Mouse (Mus musculus) hindbrain, postnatal 0 days (tissue): ENCODE measurements around the gene Chsy1. TPM values are rescaled to one million over a fixed set of nuclear protein-coding genes. Genes with fewer than 3 reads are reported as not detected.
"Not testable (repeated sequence)": the region's sequence is repeated elsewhere in the genome, so short reads cannot be mapped to it uniquely, and the experiment has no call there.

Experiments used
- ATAC-seq: fragments of 200-750 bp; cut with Nextera tagmentation; 2 replicates; pipeline ENCODE4 v1.8.0; 2017; ENCODE audit warnings: mild to moderate bottlenecking, moderate TSS enrichment, moderate library complexity
- DNase-seq: peaks from one replicate; pipeline ENCODE4 v3.0.0-alpha.2; 2015; ENCODE audit warnings: low spot score
- H3K27ac ChIP-seq: fragments of 300-500 bp; sonication (generic); 2 replicates; pipeline ENCODE4 v1.5.1; 2014; ENCODE audit warnings: mild to moderate bottlenecking
- H3K27me3 ChIP-seq: fragments of 300-500 bp; sonication (generic); 2 replicates; pipeline ENCODE4 v1.6.1; 2014; ENCODE audit warnings: low read length, mixed read lengths; ENCODE audit not compliant: insufficient read depth
- H3K36me3 ChIP-seq: fragments of 300-500 bp; sonication (generic); 2 replicates; pipeline ENCODE4 v1.6.1; 2014; ENCODE audit warnings: low read length, mixed read lengths; ENCODE audit not compliant: insufficient read depth
- H3K4me1 ChIP-seq: fragments of 300-500 bp; sonication (generic); 2 replicates; pipeline ENCODE4 v1.6.1; 2014; ENCODE audit warnings: antibody characterized with exemption, low read length, mixed read lengths; ENCODE audit not compliant: insufficient read depth
- H3K4me2 ChIP-seq: fragments of 300-500 bp; sonication (generic); 2 replicates; pipeline ENCODE4 v1.6.1; 2014; ENCODE audit warnings: low read depth, mild to moderate bottlenecking, low read length, moderate library complexity, mixed read lengths
- H3K4me3 ChIP-seq: fragments of 300-500 bp; sonication (generic); 2 replicates; pipeline ENCODE4 v1.5.1; 2014; ENCODE audit warnings: low read length
- H3K9ac ChIP-seq: fragments of 300-500 bp; sonication (generic); replicated peaks from 2 replicates; pipeline ENCODE4 v1.6.1; 2014; ENCODE audit warnings: mild to moderate bottlenecking, low read length, moderate library complexity, mixed read lengths
- H3K9me3 ChIP-seq: fragments of 300-500 bp; sonication (generic); 2 replicates; pipeline ENCODE4 v1.6.1; 2016; ENCODE audit warnings: low read length, mixed read lengths
- CTCF ChIP-seq: IDR thresholded peaks from 2 replicates; pipeline ENCODE4 v1.5.1; 2016; ENCODE audit warnings: antibody characterized with exemption, control low read depth, low read depth
- WGBS: fragments of 180-500 bp; shearing (Covaris S2); extraction: QIAGEN DNeasy Blood & Tissue Kit; methylation state at CpG from one replicate; pipeline ENCODE4 v1.1.7; 2014; 5-methylcytosine and 5-hydroxymethylcytosine counted together
- polyA plus RNA-seq: library from polyadenylated mRNA; unstranded; fragments of >200 nt; fragmentation: Nextera tagmentation; extraction: Ambion mirVana; gene quantifications from 2 replicates; pipeline ENCODE4 v1.2.1, GENCODE M21; 2015
- total RNA-seq: library from RNA; depleted of rRNA; stranded (reverse); fragments of >200 nt; gene quantifications from 2 replicates; pipeline ENCODE4 v1.2.3, GENCODE M21; 2014

Chsy1 gene
- total and polyA plus RNA-seq, 2 experiments from 2014 or later, result 7.9 to 32.9 TPM

DNA sequence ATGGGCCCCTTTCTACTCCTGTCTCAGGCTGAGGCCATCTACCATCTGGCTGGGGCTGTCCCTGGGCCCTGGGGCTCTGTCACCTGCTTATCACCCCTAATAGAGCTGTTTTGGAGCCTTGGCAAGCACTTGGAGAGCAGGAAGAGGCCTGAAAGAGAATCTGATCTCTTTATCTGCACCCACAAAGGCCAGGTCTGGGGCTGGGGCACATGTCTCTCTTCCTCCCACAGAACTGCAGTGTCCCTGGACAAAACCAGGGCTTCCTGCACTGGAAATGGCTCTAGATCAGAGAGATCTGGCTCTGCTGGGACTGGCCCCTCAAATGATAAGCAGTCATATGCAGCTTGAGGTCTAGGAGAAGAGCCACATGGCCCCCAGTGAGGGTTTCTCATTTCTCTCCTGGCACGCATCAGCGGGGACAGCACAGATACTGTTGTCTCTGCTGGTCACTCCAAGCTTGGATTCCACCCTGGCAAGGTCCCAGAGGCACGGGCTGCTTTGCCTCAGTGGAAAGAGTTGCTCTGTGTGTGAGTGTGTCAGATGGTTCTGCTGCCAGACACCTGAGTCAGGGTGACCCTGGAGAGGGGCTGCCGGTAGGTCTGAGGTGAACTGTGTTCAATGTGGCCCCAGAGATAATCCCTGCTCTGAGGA lies 78.4 kb downstream of the Chsy1 start:
- H3K4me3 ChIP-seq, result no peak overlapping the region
- H3K4me1 ChIP-seq, result 0 out of 2 replicates have a peak, but pooled peaks cover 4% of the 10 kb centered on the region
- H3K4me2 ChIP-seq, result no peak overlapping the region
- no peak overlapping the region for H3K27ac ChIP-seq
- H3K27me3 ChIP-seq, result no peaks in the 10 kb centered on the region
- DNase-seq (no peak), ATAC-seq (no peak)
- no peaks in the 10 kb centered on the region for H3K36me3 ChIP-seq
- 59% methylated on average over 4 of the region's 4 CpGs for WGBS
- no peak for TF ChIP-seq CTCF
- H3K9me3 ChIP-seq, result no peaks in the 10 kb centered on the region
- H3K9ac ChIP-seq, result no peak overlapping the region

GRCm38 (mm10) chr7:66190385-66190784 lies 81.1 kb downstream of the Chsy1 start:
- H3K9me3 ChIP-seq, H3K4me3 ChIP-seq, H3K27ac ChIP-seq, DNase-seq, H3K4me1 ChIP-seq, H3K4me2 ChIP-seq, H3K9ac ChIP-seq, H3K27me3 ChIP-seq, H3K36me3 ChIP-seq, ATAC-seq: not testable (repeated sequence)
- 0 out of 2 replicates have a peak, but pooled peaks have one; percentile 17 for TF ChIP-seq CTCF
- 88% methylated on average over 10 of the region's 10 CpGs for WGBS

- H3K9ac ChIP-seq, result no peak overlapping the region
- H3K27ac ChIP-seq, result no peak overlapping the region
- TF ChIP-seq CTCF, result no peak
- H3K4me3 ChIP-seq, result no peak overlapping the region
- H3K4me1 ChIP-seq, result 0 out of 2 replicates have a peak, but pooled peaks cover 7% of the 10 kb centered on the region
- H3K36me3 ChIP-seq, result no peaks in the 10 kb centered on the region
- no peak overlapping the region for H3K4me2 ChIP-seq
- no peak for DNase-seq
- H3K27me3 ChIP-seq, result no peaks in the 10 kb centered on the region
- ATAC-seq, result no peak
- 92% methylated on average over 3 of the region's 3 CpGs for WGBS
- H3K9me3 ChIP-seq, result no peaks in the 10 kb centered on the region
These were observed 85.2 kb downstream of the Chsy1 start for GRCm38 (mm10) chr7:66194511-66194910.

GRCm38 (mm10) chr7:66195881-66196280 lies 86.6 kb downstream of the Chsy1 start:
- Histone ChIP-seq H3K4me1 (0 out of 2 replicates have a peak, but pooled peaks cover 10% of the 10 kb centered on the region), H3K36me3 (no peaks in the 10 kb centered on the region), H3K4me2 (no peak overlapping the region), H3K27ac (no peak overlapping the region), H3K9ac (no peak overlapping the region), H3K4me3 (no peak overlapping the region), H3K9me3 (no peaks in the 10 kb centered on the region), H3K27me3 (no peaks in the 10 kb centered on the region)
- DNase-seq (no peak), ATAC-seq (no peak)
- 87% methylated on average over 1 of the region's 1 CpGs for WGBS
- TF ChIP-seq CTCF, result no peak

DNA sequence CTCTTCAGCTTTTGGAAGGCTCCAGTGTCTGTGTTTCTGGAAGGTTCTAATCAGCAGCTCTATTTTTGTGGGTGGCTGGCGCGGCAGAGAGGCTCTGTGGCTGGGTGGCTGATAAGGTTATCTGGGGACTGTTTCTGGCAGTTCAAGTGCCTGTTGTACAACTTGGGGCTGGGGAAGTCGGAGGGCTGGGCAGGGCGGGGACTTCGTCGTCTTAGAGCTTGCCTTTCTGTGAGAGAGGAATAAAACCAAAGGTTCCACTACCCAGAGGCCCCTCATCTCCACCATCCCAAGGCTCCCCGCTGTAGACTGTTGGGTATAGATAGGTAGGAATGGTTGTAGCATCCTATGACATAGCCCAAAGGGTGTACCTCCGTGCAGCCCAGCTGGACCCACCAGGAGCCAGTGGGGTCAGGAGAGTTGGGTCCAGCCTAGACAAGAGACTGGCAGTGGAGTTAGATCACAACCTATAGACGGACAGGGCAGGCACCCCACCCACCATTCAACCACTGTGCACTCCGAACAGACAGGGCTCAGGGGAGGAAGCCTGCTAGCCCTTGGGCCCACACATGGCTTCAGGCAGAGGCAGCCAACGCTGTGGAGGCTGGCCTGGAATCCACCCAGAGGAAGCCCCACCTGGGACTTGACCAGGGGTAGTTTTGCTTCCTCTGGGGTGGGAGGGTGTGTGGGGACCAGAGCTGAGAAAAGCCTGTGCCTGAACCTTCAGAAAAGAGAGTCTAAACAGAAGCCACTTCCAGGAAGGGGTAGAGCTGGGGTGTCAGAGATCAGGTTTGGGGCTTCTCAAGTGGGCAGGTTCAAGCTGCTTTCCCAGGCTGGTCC lies 87.5 kb downstream of the Chsy1 start:
- no peak for DNase-seq
- WGBS, result 82% methylated on average over 11 of the region's 11 CpGs
- no peak for TF ChIP-seq CTCF
- no peak overlapping the region for H3K4me2 ChIP-seq
- H3K27ac ChIP-seq, result no peak overlapping the region
- no peaks in the 10 kb centered on the region for H3K9me3 ChIP-seq
- no peak overlapping the region for H3K4me3 ChIP-seq
- H3K27me3 ChIP-seq, result no peaks in the 10 kb centered on the region
- H3K36me3 ChIP-seq, result no peaks in the 10 kb centered on the region
- ATAC-seq, result no peak
- H3K9ac ChIP-seq, result no peak overlapping the region
- H3K4me1 ChIP-seq, result 0 out of 2 replicates have a peak, but pooled peaks cover 9% of the 10 kb centered on the region

DNA sequence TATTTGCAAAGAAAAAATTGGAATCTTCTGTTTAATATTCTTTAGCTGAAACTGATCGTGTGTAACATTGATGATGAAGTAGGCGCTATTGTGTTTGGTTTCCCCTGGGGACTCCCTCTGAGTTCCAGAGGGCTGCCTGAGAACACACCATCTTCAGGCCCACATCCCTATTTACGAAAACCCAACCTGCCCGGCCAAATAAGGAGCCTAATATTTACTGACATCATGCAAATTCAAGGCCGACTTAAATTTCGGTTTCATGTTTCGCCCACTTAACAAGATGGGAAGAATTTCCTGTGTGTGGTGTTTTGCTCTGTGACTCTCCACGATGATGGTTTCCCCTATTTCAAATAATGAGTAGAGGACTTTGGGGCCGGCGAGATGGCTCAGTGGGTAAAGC lies 89.1 kb downstream of the Chsy1 start:
- no peak for ATAC-seq
- Histone ChIP-seq H3K4me3 (no peak overlapping the region), H3K36me3 (no peaks in the 10 kb centered on the region), H3K27me3 (no peaks in the 10 kb centered on the region), H3K27ac (no peak overlapping the region), H3K4me2 (no peak overlapping the region), H3K9ac (no peak overlapping the region), H3K4me1 (0 out of 2 replicates have a peak, but pooled peaks cover 6% of the 10 kb centered on the region), H3K9me3 (no peaks in the 10 kb centered on the region)
- WGBS, result 87% methylated on average over 10 of the region's 10 CpGs
- no peak for DNase-seq
- no peak for TF ChIP-seq CTCF
